Mouse (Mus musculus): Measurements from ENCODE around the gene Cstb.

DNA sequence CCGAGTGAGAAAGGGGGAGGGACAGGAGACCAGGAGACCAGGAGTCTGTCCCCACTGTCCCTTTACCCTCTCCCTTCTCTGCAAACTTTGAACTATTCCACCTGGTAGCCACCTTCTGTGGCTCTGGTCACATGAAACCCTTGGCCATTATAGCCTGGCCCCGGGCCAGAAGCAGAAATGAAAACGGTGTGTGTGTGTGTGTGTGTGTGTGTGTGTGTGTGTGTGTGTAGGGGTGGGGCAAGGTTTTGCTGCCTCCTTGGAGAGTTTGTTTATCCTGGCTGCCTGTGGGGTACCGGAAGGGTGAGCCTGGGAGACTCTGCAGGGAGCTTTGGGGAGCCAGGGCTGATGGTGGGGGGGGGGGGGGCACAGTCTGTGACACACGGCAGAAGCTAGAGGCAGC lies 35.0 kb downstream of the Cstb start:
- TF ChIP-seq GATA1 (IDR thresholded peaks at IDR 0.05; ENCODE audit: borderline replicate concordance, low read length) = no peak
- no peak for TF ChIP-seq FLI1 (IDR thresholded peaks at IDR 0.05; ENCODE audit: low read length)
